Mouse (Mus musculus) kidney, adult 8-10 months (tissue): Measurements from ENCODE around the gene Rnf187.
A peak's percentile ranks its signal among the peaks of the same experiment; 100 is the strongest.

Experiments used
- DNase-seq, 2 experiments: peaks; one replicate each; pipeline ENCODE4 v3.0.0; 2022

The Rnf187 gene

DNA sequence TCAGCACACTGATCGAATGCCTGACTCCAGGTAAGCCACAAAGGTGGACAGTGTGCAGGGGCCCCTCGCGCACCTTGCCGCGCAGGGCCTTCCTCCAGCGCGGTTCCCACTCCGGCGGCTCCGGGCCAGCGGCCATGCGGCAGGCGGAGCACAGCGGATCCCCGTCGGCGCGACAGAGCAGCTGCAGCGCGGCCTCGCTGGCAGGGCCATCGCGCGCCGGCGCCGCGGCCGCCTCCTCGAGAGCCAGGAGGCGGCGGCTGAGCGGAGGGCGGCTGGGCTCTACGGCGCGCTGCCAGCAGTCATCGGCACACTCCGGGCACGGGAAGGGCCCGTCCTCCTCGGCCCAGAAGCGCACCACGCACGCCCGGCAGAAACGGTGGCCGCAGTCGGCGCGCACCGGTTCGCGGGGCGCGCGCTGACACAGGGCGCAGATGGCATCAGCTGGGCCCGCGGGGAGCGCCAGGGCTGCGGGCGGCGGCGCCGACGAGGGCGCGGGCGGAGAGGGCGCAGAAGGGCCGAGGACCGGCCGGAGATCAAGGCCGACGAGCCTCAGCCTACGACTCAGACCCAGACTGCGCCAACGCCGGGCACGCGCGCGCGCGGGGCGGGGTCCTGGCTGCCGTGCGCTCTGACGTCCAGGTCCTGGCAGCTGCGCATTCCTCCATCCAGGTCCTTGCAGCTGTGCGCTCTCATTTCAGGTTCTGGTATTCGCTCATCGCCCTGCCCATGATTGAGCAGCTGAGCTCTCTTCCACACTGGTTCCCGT lies at the start of gene Rnf187:
Rnf187 (minus strand) TSS at position 595 of the 766 bp plus-strand sequence.
- DNase-seq: peak; percentile 91 to 93

DNA sequence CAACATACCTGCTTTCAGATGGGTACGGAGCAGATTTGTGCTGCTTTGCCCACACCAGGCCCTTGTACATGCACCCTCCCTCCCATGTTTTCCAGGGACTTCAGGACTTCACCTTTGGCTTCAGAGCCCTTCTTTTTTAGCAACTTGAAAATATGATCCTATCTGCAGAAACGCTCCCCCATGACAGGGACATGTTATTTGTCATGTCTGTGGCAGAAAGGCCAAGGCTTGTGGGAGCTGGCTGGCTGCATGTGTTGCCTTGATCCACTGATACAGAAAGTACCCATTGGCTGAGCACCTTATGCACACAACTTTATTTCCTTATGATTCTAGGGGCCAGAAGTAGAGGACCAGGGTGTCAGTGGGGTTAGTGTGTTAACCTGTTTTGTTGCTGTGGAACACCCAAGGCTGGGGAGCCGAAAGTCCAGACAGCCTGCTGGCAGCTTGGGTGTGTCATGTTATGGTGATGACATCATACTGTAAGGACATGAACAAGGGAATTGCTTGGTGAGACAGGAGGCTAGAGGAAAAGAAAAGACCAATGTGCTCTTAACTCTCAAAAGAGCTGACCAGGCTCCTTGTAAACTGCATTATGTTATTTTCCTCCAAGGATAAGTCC lies 46.7 kb upstream of the Rnf187 start:
- DNase-seq: no peak

DNA sequence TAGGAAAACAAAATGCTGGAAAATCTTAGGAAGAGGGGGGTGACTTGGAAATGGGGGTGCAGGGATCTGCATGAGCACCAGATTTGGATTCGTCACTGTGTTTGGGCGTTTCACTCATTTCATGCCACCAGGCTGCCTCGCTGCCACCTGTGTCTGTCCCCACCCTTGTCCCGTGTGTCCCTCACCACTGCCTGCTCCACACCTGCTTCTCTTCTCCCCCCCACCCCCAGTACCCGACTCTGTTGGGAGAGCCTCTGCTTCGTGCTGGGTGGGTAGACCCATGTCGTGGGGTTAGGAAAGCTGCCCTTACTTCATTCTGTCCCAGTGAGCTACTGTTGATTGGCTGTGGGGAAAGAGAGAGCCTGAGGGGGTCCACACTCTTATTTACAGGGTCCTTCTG lies 45.9 kb upstream of the Rnf187 start:
- no peak for DNase-seq

DNA sequence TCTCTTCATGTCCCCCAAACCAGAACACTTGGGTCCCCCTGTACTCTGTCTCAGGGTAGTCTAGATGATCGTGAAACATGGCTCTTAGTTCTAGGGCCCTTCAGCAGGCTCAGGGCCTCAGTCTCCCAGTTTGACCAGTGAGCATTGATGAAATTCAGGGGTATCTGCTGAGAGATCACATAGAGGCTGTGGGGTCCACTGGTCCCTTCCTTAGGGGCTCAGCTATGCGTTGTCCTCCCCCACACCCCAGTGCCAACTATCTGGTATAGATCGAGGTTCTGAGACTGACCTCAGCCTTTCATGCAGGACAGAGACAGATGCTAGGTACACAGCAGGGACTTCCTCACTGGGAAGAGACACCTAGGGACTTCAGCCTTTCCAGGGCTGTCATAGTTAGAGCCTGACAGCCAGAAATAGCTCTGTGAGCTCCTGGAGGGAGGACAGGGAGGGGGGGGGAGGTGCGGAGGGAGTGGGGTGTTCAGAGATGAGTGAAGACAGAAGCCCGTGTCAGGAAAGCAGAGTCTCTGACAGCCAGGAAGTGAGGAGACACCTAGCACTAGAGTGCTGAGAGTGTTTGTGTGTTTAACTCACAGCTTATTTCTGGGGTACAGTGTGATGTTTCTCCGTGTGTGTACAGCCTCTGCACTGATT lies 45.1 kb upstream of the Rnf187 start:
- DNase-seq: no peak

DNA sequence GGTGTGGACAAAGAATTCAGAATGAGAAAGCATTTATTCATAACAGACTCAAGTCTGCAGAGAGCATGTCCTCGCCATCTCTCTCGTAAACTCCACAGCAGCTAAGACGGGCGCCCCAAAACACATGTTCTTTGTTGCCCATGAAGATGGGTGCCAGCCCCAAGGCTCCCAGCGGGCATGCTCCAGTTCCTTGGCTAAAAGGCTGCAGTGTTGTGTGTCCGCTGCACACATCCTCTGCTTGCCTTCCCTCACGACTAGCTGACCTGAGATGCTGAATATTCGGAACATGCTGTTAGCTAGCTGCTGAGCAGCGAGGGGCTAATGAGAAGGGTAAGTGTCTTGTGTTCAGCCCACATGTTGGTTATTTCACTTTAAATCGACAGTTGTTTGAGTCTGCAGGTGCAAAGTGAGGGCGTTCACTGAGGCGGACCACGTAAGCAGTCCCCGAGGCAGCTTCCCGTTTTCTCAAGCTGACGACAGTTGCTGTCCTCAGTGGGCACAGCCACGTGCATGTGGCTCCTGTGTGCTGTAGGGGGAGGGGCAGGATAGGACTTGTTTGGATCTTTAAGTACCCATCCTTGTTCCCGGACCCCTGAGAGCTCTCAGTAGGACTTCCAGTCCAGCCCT lies 43.9 kb upstream of the Rnf187 start:
- DNase-seq: no peak

DNA sequence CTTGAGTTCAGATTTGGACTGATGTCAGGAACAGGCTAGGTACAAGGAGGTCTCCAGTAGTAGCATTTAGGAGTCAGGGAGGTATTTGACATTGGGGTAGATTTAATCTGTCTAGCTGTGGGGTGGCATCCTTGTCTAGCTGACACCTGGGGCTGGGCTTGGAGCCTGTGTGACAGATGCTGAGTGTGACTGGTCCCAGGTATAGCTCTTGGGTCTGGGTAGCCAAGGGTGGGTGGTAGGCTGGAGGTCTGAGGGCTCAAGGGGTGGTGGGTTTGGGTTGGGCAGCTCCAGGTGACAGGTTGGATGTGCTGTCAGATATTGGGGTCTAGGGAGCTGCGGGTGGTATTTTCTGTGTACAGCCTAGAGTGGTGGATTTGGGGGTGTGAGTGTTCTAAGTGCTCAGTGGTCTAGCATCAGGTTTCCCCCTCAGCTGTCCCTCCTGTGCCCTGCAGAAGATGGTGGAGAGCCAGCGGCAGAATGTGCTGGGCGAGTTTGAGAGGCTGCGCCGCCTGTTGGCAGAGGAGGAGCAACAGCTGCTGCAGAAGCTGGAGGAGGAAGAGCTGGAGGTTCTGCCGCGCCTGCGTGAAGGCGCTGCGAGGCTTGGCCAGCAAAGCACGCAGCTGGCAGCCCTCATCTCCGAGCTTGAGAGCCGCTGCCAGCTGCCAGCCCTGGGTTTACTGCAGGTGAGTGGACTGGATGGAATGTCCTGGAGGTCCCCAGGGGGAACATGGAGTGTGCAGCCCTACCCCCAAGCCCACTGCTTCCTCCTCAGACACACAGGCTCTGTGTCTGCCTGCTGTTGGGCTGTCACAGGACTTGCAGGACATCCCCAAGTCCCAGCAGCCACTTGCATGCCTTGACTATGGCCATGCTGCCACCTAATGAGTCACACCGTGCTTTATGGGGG lies 43.1 kb upstream of the Rnf187 start:
- peak in 1 of 2 experiments; percentile 35 for DNase-seq

DNA sequence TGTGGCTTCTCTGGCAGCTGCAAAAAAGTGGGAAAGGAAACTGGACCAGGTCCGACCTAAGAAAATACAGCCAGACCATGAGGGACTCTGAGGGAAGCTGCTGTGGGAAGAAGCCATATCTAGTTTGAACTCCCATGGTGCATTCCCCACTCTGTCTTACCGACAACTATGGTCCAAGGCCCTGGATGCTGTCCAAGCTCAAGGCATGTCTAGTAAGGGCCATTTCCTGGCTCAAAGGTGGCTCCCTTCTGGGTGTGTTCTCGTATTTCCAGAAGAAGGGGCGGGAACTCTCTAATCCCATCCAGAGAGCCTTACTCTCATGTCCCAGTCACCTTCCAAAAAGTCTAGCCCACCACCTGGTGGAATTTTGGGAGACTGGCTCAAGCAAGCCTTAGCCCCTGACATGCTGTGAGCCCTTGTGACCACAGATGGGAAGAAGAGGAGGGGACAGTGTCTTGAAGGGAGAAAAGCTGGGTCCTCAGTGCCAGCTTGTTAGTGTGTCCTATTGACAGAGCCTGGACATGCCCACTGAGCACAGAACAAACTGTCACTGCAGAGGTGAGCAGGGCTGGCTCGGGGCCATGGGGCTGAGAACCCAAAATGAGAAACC lies 41.8 kb upstream of the Rnf187 start:
- peak; percentile 63 to 79 for DNase-seq

DNA sequence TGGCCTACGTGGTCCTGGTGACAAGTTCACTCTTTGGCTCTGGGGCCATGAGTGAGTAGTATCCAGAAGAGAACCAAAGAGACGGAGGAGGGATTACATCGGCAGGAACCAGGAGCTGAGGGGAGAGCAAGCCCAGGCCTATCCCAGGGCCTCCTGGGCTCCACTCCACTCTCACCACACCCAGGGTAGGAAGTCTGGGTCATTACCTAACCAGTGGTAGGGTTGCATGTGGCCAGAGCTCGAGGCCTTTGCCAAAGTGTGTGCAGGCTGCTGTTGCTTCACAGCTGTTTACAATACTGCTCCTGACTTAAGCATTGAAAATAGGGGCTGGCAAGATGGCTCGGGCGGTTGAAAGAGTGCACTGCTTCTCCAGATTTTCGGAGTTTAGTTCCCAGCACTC lies 40.9 kb upstream of the Rnf187 start:
- DNase-seq: no peak

DNA sequence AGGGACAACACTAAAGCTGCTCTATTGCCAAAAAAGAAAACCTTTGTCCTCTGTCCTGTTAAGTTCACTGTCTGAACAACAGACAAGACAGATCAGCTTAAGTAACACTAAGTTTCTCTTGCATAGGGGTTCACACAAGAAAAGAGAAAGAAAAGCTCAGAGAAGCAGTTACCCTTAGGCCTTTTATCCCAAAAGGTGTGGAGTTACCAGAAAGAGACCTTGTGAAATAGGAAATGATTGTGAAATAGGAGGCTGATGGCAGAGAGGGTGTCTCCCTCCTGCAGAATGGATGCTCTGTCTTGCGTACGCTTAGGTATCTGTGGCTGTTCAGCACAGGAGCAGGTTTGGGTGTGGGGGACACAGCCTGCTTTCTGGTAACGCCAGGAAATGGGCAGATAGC lies 40.5 kb upstream of the Rnf187 start:
- no peak for DNase-seq

DNA sequence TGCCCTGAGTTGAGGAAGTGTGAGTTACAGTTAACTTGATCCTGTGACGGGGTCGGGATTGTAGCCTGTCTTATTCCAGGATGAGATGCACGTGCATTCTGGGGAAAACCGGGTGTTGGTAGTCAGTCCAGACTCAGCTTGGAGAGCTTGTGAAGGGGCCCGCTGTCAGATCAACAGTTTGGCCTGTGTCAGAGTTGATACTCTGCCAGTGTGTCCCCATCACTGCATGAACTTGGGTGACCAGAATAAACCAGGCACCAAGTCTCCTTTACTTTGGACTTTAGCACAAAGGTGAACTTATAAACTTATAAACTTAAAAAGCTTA lies 40.0 kb upstream of the Rnf187 start:
- DNase-seq: peak in 1 of 2 experiments; percentile 42

DNA sequence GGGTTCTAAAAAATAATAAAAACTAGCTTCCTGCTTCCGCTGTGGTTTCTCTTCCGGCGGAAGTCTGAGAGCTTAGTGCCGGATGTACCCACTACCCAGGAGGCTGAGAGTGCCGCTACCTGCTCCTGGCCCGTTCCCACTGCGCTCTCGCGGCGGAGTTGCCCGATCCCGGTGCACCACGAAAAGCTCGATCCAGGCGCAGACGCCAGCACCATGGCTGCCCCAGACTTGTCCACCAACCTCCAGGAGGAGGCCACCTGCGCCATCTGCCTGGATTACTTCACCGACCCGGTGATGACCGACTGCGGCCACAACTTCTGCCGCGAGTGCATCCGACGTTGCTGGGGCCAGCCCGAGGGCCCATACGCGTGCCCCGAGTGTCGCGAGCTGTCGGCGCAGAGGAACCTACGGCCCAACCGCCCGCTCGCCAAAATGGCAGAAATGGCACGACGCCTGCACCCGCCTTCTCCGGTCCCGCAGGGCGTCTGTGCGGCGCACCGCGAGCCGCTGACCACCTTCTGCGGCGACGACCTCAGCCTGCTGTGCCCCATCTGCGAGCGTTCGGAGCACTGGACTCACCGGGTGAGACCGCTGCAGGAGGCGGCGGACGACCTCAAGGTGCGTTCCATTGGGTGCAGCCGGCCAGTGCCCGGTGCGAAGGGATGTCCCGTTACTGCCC lies 39.5 kb upstream of the Rnf187 start, which contains the start of gene Trim11:
Trim11 (plus strand) TSS at position 67 of the 679 bp plus-strand sequence.
- DNase-seq: peak; percentile 55 to 61

DNA sequence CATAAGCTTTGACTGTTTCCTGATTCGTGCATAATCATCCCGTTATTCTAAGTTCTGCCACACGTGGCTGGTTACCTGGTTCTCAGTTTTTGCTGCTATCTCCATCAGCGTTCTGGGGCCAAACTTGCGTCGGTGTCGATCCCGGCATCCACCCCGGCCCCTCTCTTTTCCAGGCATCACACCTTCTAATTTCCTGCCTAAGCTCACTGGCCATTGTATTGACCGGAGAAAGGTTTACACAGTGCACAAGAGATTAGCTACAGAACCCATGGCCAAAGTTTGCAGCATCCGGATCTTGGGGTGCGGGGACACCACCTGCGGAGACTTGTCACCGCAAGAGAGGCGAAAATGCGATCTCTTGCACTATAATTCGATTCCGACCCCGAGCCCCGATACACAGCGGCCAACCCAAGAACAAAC lies 38.9 kb upstream of the Rnf187 start:
- DNase-seq: no peak

DNA sequence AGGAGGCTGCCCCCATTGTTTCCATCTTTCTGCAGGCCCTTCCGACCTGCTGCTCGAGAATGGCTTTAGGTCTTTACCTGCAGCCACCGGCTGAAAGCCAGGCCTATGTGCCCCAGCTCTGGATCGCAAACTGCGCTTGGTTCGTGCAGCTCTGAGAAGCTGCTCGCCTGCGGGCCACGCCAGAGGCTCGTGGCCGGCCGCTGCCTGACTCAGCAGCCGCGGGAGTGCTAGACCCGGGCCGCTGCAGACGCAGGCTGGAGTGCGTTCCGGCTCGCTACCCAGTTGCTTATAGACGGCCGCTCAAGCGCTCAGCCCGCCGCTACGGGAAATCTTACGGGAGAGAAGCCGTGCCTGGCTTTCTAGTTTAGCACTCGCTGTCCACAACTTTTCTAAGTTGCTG lies 38.4 kb upstream of the Rnf187 start:
- DNase-seq: no peak

DNA sequence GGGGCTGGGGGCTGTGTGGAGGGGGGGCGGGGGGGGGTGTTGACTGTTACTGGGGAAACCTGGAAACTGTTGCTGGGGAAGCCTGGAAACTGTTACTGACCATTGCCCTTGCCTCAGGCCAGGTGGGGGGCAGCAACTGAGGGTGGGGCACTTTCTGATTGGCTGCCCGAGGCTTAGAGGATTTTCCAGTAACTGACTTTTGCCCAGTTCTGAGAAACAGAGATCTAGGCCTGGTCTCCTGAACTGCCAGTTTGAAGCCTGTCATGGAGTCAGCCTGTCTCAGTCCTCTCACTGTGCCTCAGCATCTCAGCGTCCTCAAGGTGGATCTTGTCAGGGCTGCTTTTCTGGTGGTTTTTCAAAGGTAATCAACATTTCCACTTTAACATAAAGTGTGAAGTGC lies 35.7 kb upstream of the Rnf187 start:
- peak in 1 of 2 experiments; percentile 70 for DNase-seq

DNA sequence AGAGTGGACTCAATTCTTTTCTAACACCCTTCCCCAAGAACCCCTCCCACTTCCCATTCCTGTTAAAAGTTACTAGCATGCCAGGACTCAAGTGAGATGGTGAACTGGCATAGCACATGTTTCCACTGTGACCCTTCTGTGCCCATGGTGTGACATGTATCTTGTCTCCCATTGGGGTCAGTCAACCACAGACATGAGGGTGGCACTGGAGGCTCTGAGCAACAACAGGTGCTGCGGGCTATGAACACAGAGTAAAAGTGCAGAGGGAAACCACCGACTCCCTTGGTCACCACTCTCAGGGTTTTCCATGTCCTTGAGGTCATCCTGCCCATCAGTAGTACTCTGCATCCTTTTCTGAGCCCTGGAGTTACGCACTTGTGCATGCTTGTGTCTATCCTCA lies 33.1 kb upstream of the Rnf187 start:
- no peak for DNase-seq

DNA sequence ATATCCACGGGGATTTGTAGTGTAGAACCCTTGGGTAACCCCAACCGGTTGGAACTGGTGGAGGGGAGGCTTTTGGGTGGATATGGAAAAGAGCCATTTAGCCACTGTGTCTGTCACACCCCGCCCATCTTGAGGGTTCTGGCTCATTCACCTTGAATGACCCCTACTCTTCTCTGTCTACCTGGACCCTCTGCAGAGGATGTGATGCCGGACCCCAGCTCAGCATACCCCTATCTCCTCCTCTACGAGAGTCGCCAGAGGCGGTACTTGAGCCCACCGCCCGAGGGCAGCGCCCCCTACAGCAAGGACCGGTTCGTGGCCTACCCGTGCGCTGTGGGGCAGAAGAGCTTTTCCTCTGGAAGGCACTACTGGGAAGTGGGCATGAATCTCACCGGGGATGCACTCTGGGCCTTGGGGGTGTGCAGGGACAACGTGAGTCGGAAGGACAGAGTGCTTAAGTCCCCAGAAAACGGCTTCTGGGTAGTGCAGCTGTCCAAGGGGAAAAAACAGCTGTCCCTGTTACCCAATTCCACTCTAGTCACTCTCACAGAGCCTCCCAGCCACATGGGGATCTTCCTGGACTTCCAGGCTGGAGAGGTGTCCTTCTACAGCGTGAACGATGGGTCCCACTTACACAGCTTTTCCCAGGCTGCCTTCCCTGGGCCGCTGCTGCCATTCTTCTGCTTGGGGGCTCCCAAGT lies 32.3 kb upstream of the Rnf187 start:
- DNase-seq: no peak

DNA sequence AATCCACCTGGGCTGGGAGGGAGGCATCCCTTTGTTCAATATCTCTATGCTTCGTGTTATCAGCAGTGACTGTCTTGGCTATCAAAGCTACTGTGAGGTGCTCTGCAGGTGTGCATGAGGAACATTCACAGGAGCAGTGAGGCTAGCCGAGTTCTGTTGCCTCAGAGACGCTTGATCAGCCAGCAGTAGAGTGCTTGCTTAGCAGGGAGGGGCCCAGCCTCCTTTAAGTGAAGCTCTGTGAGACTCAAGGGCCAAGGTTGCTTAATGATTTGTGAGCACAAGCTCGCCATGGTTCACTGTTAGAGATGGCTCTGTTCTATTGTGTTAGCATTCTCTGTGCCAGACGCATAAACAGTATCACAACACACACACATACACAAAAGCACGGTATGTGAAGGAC lies 30.9 kb upstream of the Rnf187 start:
- DNase-seq: peak; percentile 68 to 69

DNA sequence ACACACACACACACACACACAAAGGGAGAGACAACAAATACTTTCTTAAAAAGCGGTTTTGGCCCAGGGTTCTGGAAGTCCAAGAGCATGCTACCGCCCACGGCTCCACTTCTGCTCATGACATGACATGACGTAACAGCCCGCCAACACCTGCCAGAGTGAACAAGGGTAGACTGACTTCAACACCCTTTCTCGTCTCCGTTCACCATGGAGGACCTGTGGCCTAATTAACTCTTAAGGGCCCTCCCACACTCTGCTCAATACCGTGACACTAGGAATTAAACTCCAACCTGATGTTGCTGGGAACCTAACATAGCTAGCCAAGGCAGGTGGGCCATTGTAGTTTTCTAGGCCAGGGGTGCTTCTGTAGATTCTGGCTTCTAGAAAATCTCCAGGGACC lies 30.3 kb upstream of the Rnf187 start:
- DNase-seq: peak in 1 of 2 experiments; percentile 40

DNA sequence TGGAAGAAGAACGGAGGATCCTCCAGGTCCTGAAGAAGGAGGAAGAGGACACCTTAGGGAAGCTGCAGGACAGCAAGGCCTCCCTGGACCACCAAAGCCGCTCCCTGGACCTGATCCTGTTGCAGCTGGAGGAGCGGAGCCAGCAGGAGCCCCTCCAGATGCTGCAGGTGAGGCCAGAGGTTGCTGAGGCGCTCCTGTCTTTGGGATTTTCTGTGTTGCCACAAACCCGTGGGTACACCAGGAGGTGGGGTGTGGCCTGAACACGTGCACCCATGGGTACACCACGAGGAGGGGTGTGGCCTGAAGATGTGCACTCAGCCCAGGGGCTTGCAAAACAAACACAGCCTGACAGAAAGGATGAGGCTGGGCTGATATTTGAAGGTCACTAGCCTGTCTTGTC lies 29.8 kb upstream of the Rnf187 start:
- DNase-seq: no peak

DNA sequence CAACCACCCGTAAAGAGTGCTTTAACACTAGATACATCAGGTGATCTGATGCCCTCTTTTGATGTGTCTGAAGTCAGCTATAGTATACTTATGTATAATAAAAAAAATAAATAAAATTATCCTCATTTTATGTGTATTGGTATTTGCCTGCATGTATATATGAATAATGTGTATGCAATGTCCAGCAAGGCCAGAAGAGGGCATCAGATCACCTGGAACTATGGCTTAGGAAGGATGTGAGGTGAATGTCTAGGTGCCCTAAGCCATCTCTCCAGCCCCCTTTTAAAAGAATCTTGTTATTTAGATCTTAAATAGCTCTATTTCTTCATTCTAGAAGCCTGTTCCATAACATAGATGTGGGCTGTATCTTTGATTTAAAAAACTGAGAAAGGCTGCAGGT lies 28.6 kb upstream of the Rnf187 start:
- peak in 1 of 2 experiments; percentile 50 for DNase-seq
